Mouse (Mus musculus): ENCODE data around the gene Anks1b. TPM values are rescaled to one million over a fixed set of nuclear protein-coding genes. Genes with fewer than 3 reads are reported as not detected.
A peak's percentile ranks its signal among the peaks of the same experiment; 100 is the strongest.

The Anks1b gene
- polyA plus RNA-seq, 1 experiment, result 1.9 TPM

DNA sequence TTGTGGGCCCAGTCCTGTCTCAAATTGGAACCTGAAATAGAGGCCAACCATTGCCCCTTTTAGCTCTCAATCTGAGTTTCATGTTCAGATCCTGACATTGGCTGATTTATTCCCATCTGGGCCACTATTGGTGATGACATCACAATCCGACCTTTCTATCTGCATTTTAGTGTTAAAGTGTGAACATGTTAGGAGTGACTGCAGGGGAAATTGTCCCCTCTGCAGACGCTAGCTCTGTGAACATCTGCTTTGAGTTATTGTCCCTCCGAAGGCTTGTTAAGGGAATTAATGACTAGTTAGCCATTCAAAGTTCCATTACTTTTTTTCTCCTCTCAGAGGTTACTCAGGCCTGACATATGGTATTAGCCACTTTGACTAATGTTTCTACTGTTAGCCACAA, 810.5 kb downstream of the Anks1b start:
- Histone ChIP-seq H3K4me3 (ENCODE audit: control insufficient read depth, low read depth, low read length) (no peak overlapping the region), H3K4me1 (ENCODE audit: control insufficient read depth, insufficient read depth, low read length) (peaks cover 2% of the 10 kb centered on the region; the same call in 1 of the 2 replicates), H3K27ac (ENCODE audit: control insufficient read depth, insufficient read depth, low read depth, low read length) (no peak overlapping the region), H3K27me3 (ENCODE audit: control insufficient read depth, insufficient read depth, low read length) (no peaks in the 10 kb centered on the region), H3K36me3 (ENCODE audit: control insufficient read depth, insufficient read depth, low read length) (no peaks in the 10 kb centered on the region)
- TF ChIP-seq POLR2A (IDR thresholded peaks at IDR 0.05; ENCODE audit: control insufficient read depth, low read depth, low read length) (no peak), CTCF (IDR thresholded peaks at IDR 0.05; ENCODE audit: control insufficient read depth, insufficient read depth, insufficient replicate concordance, low read depth, low read length) (no peak)

DNA sequence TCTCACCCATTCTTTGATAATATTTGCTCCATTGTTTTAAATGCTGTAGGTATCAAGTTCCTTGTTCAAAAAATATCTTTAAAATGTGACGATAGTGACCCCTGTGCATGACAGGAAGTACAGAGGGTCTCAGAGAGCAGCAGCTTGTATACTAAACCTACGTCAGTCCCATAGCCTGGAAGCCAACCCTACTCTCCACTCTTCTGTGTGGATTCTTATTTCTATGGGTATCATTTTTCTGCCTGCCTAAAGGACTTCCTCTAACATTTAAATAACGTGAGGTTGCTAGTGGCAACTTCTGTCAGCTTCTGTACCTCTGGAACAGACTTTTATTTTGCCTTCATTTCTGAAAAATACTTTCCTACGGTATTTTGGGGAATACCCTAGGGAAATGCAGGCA, 812.1 kb downstream of the Anks1b start:
- Histone ChIP-seq H3K4me3 (ENCODE audit: control insufficient read depth, low read depth, low read length) (no peak overlapping the region), H3K4me1 (ENCODE audit: control insufficient read depth, insufficient read depth, low read length) (peaks cover 2% of the 10 kb centered on the region; the same call in 1 of the 2 replicates), H3K27me3 (ENCODE audit: control insufficient read depth, insufficient read depth, low read length) (no peaks in the 10 kb centered on the region), H3K36me3 (ENCODE audit: control insufficient read depth, insufficient read depth, low read length) (no peaks in the 10 kb centered on the region), H3K27ac (ENCODE audit: control insufficient read depth, insufficient read depth, low read depth, low read length) (no peak overlapping the region)
- TF ChIP-seq CTCF (IDR thresholded peaks at IDR 0.05; ENCODE audit: control insufficient read depth, insufficient read depth, insufficient replicate concordance, low read depth, low read length) (no peak), POLR2A (IDR thresholded peaks at IDR 0.05; ENCODE audit: control insufficient read depth, low read depth, low read length) (no peak)

DNA sequence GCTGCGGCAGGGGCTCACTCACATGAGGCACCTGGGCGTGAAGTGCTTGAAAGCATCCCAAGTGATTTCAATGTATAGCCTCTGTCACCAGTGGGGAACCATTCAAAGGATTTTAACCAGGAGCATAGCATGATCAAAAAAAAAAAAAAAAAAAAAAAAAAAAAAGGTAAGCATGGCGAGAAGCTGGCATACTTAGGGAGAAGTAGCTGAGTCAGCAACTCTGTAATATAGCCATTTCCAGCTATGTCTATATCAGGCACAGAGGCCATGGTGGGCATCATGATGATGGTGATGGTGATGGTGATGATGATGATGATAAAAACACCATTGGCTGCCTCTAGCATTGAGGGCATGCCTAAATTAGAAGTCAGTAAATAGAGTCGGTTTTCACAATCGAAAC, 814.8 kb downstream of the Anks1b start:
- Histone ChIP-seq H3K27me3 (ENCODE audit: control insufficient read depth, insufficient read depth, low read length) (no peaks in the 10 kb centered on the region), H3K4me3 (ENCODE audit: control insufficient read depth, low read depth, low read length) (no peak overlapping the region), H3K36me3 (ENCODE audit: control insufficient read depth, insufficient read depth, low read length) (no peaks in the 10 kb centered on the region), H3K27ac (ENCODE audit: control insufficient read depth, insufficient read depth, low read depth, low read length) (no peak overlapping the region), H3K4me1 (ENCODE audit: control insufficient read depth, insufficient read depth, low read length) (peaks cover under 1% of the 10 kb centered on the region; the same call in 1 of the 2 replicates)
- TF ChIP-seq POLR2A (IDR thresholded peaks at IDR 0.05; ENCODE audit: control insufficient read depth, low read depth, low read length), result no peak
- TF ChIP-seq CTCF (IDR thresholded peaks at IDR 0.05; ENCODE audit: control insufficient read depth, insufficient read depth, insufficient replicate concordance, low read depth, low read length), result no peak

DNA sequence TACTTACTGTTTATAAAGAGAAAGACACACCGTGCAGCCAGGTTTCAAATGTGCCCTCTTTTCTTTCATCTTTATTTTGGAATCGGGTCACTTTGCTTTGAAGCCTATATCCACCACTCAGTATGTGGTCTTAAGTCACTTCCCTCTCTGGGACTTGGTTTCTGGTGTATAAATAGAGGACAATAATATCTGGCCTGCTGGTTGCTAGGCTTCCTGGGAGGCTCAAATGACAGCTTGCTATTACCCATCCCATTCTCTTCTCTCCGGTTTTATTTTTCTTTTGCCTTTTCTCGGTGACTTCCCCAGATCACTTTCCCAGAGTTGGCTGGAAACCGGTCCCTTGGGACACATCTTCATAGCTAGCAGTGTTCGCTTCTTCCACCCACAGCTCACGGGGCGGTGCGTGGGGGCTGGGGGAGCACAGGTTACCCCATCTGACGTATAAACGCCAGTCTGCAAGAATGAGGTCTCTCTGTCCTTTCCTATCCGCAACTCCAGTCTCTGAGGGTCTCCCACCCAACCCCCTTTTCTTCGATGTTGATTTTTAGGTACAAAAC, 815.5 kb downstream of the Anks1b start:
- H3K4me3 ChIP-seq (ENCODE audit: control insufficient read depth, low read depth, low read length), result no peak overlapping the region
- no peak overlapping the region for H3K27ac ChIP-seq (ENCODE audit: control insufficient read depth, insufficient read depth, low read depth, low read length)
- H3K4me1 ChIP-seq (ENCODE audit: control insufficient read depth, insufficient read depth, low read length), result no peaks in the 10 kb centered on the region; the same call in 1 of the 2 replicates
- H3K36me3 ChIP-seq (ENCODE audit: control insufficient read depth, insufficient read depth, low read length), result no peaks in the 10 kb centered on the region
- no peak for TF ChIP-seq POLR2A (IDR thresholded peaks at IDR 0.05; ENCODE audit: control insufficient read depth, low read depth, low read length)
- TF ChIP-seq CTCF (IDR thresholded peaks at IDR 0.05; ENCODE audit: control insufficient read depth, insufficient read depth, insufficient replicate concordance, low read depth, low read length), result no peak
- no peaks in the 10 kb centered on the region for H3K27me3 ChIP-seq (ENCODE audit: control insufficient read depth, insufficient read depth, low read length)

DNA sequence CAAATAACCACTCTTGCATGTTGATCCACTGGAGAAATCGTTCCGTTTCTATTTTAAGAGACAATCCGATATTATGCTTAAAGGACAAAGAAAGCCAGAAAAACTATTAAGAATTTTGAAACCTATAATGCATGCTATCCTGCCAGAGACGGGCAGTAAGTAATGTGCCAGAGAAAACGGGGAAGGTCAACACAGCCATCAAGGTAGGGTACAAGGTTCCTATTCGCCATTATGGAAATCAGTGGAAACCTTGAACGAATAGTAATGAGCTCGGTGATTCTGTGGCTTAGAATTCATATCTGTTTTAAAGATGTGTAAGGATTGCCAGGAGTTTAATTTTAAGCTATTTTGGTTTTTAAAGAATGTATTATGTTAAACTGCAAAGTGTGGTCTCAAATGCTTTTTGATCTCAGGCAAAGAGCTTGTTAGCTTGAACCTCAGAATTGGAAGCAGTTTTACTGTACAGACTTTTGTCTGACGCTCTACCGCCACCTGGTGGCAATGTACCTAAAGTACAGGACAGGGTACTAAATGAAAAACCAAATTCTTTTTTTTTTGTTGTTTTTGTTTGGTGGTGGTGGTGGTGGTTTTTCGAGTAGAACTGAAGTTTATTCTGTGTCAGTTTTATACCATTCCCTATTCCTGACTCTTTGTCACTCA, 816.7 kb downstream of the Anks1b start:
- H3K36me3 ChIP-seq (ENCODE audit: control insufficient read depth, insufficient read depth, low read length), result no peaks in the 10 kb centered on the region
- H3K4me3 ChIP-seq (ENCODE audit: control insufficient read depth, low read depth, low read length), result no peak overlapping the region
- no peaks in the 10 kb centered on the region; the same call in 1 of the 2 replicates for H3K4me1 ChIP-seq (ENCODE audit: control insufficient read depth, insufficient read depth, low read length)
- TF ChIP-seq POLR2A (IDR thresholded peaks at IDR 0.05; ENCODE audit: control insufficient read depth, low read depth, low read length), result no peak
- TF ChIP-seq CTCF (IDR thresholded peaks at IDR 0.05; ENCODE audit: control insufficient read depth, insufficient read depth, insufficient replicate concordance, low read depth, low read length), result peak; percentile 14; the same call in 1 of the 2 replicates
- no peak overlapping the region for H3K27ac ChIP-seq (ENCODE audit: control insufficient read depth, insufficient read depth, low read depth, low read length)
- no peaks in the 10 kb centered on the region for H3K27me3 ChIP-seq (ENCODE audit: control insufficient read depth, insufficient read depth, low read length)

DNA sequence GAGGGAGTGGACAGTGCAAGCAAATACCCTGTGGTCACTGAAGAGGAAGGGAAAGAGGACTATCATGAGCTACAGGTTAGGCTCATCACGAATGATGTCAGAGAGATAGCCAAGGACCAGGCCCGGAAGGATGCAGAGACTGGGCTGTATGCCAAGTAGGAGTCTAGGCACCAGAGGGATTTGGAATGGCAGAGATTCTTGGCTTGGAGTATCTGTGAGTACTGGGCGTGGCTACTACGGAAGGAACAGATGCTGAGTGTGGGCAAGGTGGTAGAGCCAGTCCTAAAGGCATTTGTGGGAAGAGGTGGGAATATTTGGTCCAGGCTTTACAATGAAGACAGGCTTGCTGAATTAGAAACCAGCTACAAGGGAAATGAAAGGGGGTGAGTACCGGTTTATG, 823.4 kb downstream of the Anks1b start:
- H3K27me3 ChIP-seq (ENCODE audit: control insufficient read depth, insufficient read depth, low read length), result no peaks in the 10 kb centered on the region
- no peak for TF ChIP-seq CTCF (IDR thresholded peaks at IDR 0.05; ENCODE audit: control insufficient read depth, insufficient read depth, insufficient replicate concordance, low read depth, low read length)
- no peak for TF ChIP-seq POLR2A (IDR thresholded peaks at IDR 0.05; ENCODE audit: control insufficient read depth, low read depth, low read length)
- H3K36me3 ChIP-seq (ENCODE audit: control insufficient read depth, insufficient read depth, low read length), result no peaks in the 10 kb centered on the region
- H3K4me3 ChIP-seq (ENCODE audit: control insufficient read depth, low read depth, low read length), result no peak overlapping the region
- no peak overlapping the region for H3K27ac ChIP-seq (ENCODE audit: control insufficient read depth, insufficient read depth, low read depth, low read length)
- no peaks in the 10 kb centered on the region for H3K4me1 ChIP-seq (ENCODE audit: control insufficient read depth, insufficient read depth, low read length)

DNA sequence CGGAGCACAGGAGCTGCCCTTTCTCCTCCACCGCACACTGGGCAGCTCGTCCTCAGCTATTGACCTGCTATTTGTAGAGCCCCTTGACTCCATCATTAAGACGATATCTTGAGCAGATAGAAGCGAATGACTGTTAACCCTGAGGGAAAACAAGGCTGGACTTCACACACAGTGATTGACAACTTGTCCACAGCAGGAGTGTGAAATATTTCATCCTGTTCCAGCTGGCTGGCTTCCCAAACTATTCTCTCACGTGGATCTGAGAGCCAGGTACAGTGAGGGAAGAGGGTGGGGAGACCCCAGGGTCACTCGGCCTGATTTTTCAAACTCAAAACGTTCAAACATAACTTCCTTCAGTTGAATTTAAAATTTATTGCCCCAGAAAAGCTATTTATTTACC, 824.1 kb downstream of the Anks1b start:
- Histone ChIP-seq H3K36me3 (ENCODE audit: control insufficient read depth, insufficient read depth, low read length) (no peaks in the 10 kb centered on the region), H3K27ac (ENCODE audit: control insufficient read depth, insufficient read depth, low read depth, low read length) (no peak overlapping the region), H3K27me3 (ENCODE audit: control insufficient read depth, insufficient read depth, low read length) (no peaks in the 10 kb centered on the region), H3K4me1 (ENCODE audit: control insufficient read depth, insufficient read depth, low read length) (no peaks in the 10 kb centered on the region), H3K4me3 (ENCODE audit: control insufficient read depth, low read depth, low read length) (no peak overlapping the region)
- TF ChIP-seq CTCF (IDR thresholded peaks at IDR 0.05; ENCODE audit: control insufficient read depth, insufficient read depth, insufficient replicate concordance, low read depth, low read length) (no peak), POLR2A (IDR thresholded peaks at IDR 0.05; ENCODE audit: control insufficient read depth, low read depth, low read length) (no peak)

Data from testis, adult 2 months (tissue).